17 mouse cellular contexts compared by ENCODE assay signal in genomic region chr2:59699893-59700292, GRCm38 (mm10).
DNase-seq lines count a peak whose midpoint lies in the region; ATAC-seq and TF ChIP-seq lines count a peak whose summit lies in the region.
"Had no signal": no experiment of that assay in that cellular context is flagged by ENCODE, and none has a peak within 500 bp of the region (broad histone marks: within the 10 kb centered on the region; RNA-seq: fewer than 3 reads in every experiment).

No protein-coding gene starts in this region.

- TF ChIP-seq CTCF in intestine, postnatal 0 days (IDR thresholded peaks at IDR 0.05; ENCODE audit: low read depth) = no peak

- H3K4me3 ChIP-seq in limb, embryonic 10.5 days = no peak overlapping the region
- no peak overlapping the region for H3K4me3 ChIP-seq in hindbrain, embryonic 11.5 days (ENCODE audit: low read depth, low read length)
- no peak overlapping the region for H3K4me3 ChIP-seq in intestine, postnatal 0 days (ENCODE audit: low read depth, low read length)
- no peak overlapping the region for H3K4me3 ChIP-seq in midbrain, embryonic 16.5 days (ENCODE audit: low read depth, low read length)
- H3K4me3 ChIP-seq: hindbrain, embryonic 15.5 days; layer of hippocampus, adult 2 months; midbrain, embryonic 12.5 days; neural tube, embryonic 12.5 days had no signal

- no peaks in the 10 kb centered on the region for H3K9me3 ChIP-seq in limb, embryonic 10.5 days (replicated peaks)
- H3K9me3 ChIP-seq in hindbrain, embryonic 11.5 days (ENCODE audit: control insufficient read depth, low read length) = no peaks in the 10 kb centered on the region
- no peaks in the 10 kb centered on the region for H3K9me3 ChIP-seq in intestine, postnatal 0 days (ENCODE audit: control insufficient read depth)
- no peaks in the 10 kb centered on the region for H3K9me3 ChIP-seq in midbrain, embryonic 16.5 days (replicated peaks; ENCODE audit: control insufficient read depth, low read length, poor library complexity, severe bottlenecking)
- H3K9me3 ChIP-seq: hindbrain, embryonic 15.5 days; midbrain, embryonic 12.5 days; neural tube, embryonic 12.5 days had no signal

- peaks cover 37% of the 10 kb centered on the region for H3K36me3 ChIP-seq in limb, embryonic 10.5 days
- no peaks in the 10 kb centered on the region for H3K36me3 ChIP-seq in hindbrain, embryonic 11.5 days (ENCODE audit: control insufficient read depth, insufficient read depth, low read length)
- peaks cover 5% of the 10 kb centered on the region for H3K36me3 ChIP-seq in intestine, postnatal 0 days (ENCODE audit: control insufficient read depth, insufficient read depth)
- no peaks in the 10 kb centered on the region for H3K36me3 ChIP-seq in midbrain, embryonic 16.5 days (ENCODE audit: control insufficient read depth, insufficient read depth, low read length)
- H3K36me3 ChIP-seq: hindbrain, embryonic 15.5 days; midbrain, embryonic 12.5 days; neural tube, embryonic 12.5 days had no signal

- no peak overlapping the region for H3K9ac ChIP-seq in hindbrain, embryonic 11.5 days (ENCODE audit: low read depth, low read length)
- H3K9ac ChIP-seq in intestine, postnatal 0 days (ENCODE audit: low read depth, low read length) = no peak overlapping the region
- H3K9ac ChIP-seq in midbrain, embryonic 16.5 days (ENCODE audit: low read depth, low read length) = no peak overlapping the region
- H3K9ac ChIP-seq: forebrain, postnatal 0 days; hindbrain, embryonic 15.5 days; midbrain, embryonic 12.5 days; neural tube, embryonic 12.5 days had no signal

- H3K27ac ChIP-seq in limb, embryonic 10.5 days = peak overlapping the region; percentile 32; the same call in 1 of the 2 replicates
- no peak overlapping the region for H3K27ac ChIP-seq in hindbrain, embryonic 11.5 days (ENCODE audit: low read depth, low read length)
- no peak overlapping the region for H3K27ac ChIP-seq in intestine, postnatal 0 days (ENCODE audit: low read depth, low read length)
- no peak overlapping the region for H3K27ac ChIP-seq in midbrain, embryonic 16.5 days (ENCODE audit: low read length)
- H3K27ac ChIP-seq: hindbrain, embryonic 15.5 days; midbrain, embryonic 12.5 days; neural tube, embryonic 12.5 days had no signal

- ATAC-seq in cerebellum, adult (ENCODE audit: insufficient number of reproducible peaks, low FRiP score, low TSS enrichment) = peak; percentile 79
- no peak for ATAC-seq in hindbrain, embryonic 11.5 days (ENCODE audit: low FRiP score)
- ATAC-seq in intestine, postnatal 0 days = no peak
- no peak for ATAC-seq in midbrain, embryonic 16.5 days
- ATAC-seq: forebrain, postnatal 0 days had no signal

- H3K4me1 ChIP-seq in limb, embryonic 10.5 days = peaks cover 58% of the 10 kb centered on the region
- no peaks in the 10 kb centered on the region for H3K4me1 ChIP-seq in hindbrain, embryonic 11.5 days (replicated peaks; ENCODE audit: control insufficient read depth, insufficient read depth, low read length)
- peaks cover 11% of the 10 kb centered on the region for H3K4me1 ChIP-seq in intestine, postnatal 0 days (replicated peaks; ENCODE audit: control insufficient read depth, insufficient read depth, low read length)
- peaks cover 14% of the 10 kb centered on the region for H3K4me1 ChIP-seq in midbrain, embryonic 16.5 days (ENCODE audit: control insufficient read depth, insufficient read depth, low read length)

- no peak overlapping the region for H3K4me2 ChIP-seq in hindbrain, embryonic 11.5 days (replicated peaks; ENCODE audit: low read depth, low read length)
- no peak overlapping the region for H3K4me2 ChIP-seq in intestine, postnatal 0 days (replicated peaks; ENCODE audit: low read depth)
- H3K4me2 ChIP-seq in midbrain, embryonic 16.5 days (ENCODE audit: low read length) = no peak overlapping the region
- H3K4me2 ChIP-seq: hindbrain, embryonic 15.5 days; midbrain, embryonic 12.5 days; neural tube, embryonic 12.5 days had no signal

- WGBS in limb, embryonic 10.5 days = 65% methylated on average over 9 of the region's 9 CpGs
- WGBS in hindbrain, embryonic 11.5 days = 72% methylated on average over 9 of the region's 9 CpGs
- 86% methylated on average over 9 of the region's 9 CpGs for WGBS in intestine, postnatal 0 days
- 83% methylated on average over 9 of the region's 9 CpGs for WGBS in midbrain, embryonic 16.5 days

- DNase-seq in cerebellum, postnatal 4 days (ENCODE audit: low spot score in 2 of 2) = no peak
- DNase-seq in cerebellum, adult 9-11 months = peak; percentile 84
- DNase-seq in kidney, adult 8-10 months = peak; percentile 74 to 86
- DNase-seq in limb, embryonic 10.5 days (ENCODE audit: low spot score) = no peak
- no peak for DNase-seq in hindbrain, embryonic 11.5 days (ENCODE audit: low spot score)
- DNase-seq: adrenal gland, postnatal 14 days; forebrain, postnatal 0 days; gastrocnemius, postnatal 25 days; left cerebral cortex, postnatal 4 days; lung, adult 2 months had no signal

- H3K27me3 ChIP-seq in limb, embryonic 10.5 days (ENCODE audit: low read depth, poor library complexity, severe bottlenecking) = no peaks in the 10 kb centered on the region
- no peaks in the 10 kb centered on the region for H3K27me3 ChIP-seq in hindbrain, embryonic 11.5 days (ENCODE audit: control insufficient read depth, insufficient read depth, low read length)
- no peaks in the 10 kb centered on the region for H3K27me3 ChIP-seq in intestine, postnatal 0 days (replicated peaks; ENCODE audit: control insufficient read depth, insufficient read depth, low read length)
- no peaks in the 10 kb centered on the region for H3K27me3 ChIP-seq in midbrain, embryonic 16.5 days (ENCODE audit: control insufficient read depth, insufficient read depth, low read depth, low read length)
- H3K27me3 ChIP-seq: hindbrain, embryonic 15.5 days; midbrain, embryonic 12.5 days; neural tube, embryonic 12.5 days had no signal

Comparison
In these comparisons a context has a peak if more than half of its experiments do, and no peak if none do; other contexts are left out.
1. DNase-seq: peak in cerebellum, adult 9-11 months (single experiment) and kidney, adult 8-10 months (2 of 2); none in cerebellum, postnatal 4 days (0 of 2), limb, embryonic 10.5 days (single experiment) and hindbrain, embryonic 11.5 days (single experiment).